Mouse (Mus musculus): ENCODE measurements around the gene Serpina3c.

DNA sequence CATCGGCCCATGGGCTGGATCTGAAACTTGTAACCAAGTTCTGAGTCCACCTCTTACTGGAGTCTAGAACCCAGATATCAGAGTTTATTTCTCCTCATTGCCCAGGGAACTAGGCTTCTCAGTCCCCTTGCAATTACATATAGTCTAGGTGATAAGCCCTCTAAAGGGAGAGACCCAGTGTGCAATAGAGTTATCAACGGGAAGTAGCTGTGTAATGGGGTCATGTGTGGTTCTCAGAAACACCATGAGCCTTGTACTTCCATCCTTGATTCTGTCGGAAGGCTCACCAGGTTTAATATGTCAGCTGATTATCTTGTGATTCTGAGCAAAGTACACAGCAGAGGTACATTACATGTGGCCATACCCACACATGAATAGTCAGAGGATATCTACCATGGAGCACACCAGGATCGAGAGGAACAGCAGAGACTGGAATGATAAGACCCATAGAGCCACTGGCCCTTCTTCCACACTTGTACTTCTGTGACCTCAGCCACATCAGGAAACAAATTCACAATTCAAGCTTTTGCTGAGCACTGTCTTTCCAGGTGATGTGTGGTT lies 13.0 kb downstream of the Serpina3c start:
- TF ChIP-seq ZKSCAN1 (IDR thresholded peaks at IDR 0.05; ENCODE audit: borderline replicate concordance, low read depth, low read length) (no peak), GABPA (IDR thresholded peaks at IDR 0.05; ENCODE audit: insufficient replicate concordance, low read depth, low read length) (no peak), CTCF (conservative IDR thresholded peaks at IDR 0.05 in 1 of 2, IDR thresholded peaks at IDR 0.05 in 1 of 2; ENCODE audit: low read depth in 2 of 2, low read length in 2 of 2) (no peak), POLR2A (IDR thresholded peaks at IDR 0.05; ENCODE audit: low read depth, low read length) (no peak), SMC3 (IDR thresholded peaks at IDR 0.05; ENCODE audit: low read depth, low read length) (no peak), ELF1 (IDR thresholded peaks at IDR 0.05; ENCODE audit: low read depth, low read length) (no peak), MAX (IDR thresholded peaks at IDR 0.05; ENCODE audit: low read length) (no peak), E2F4 (IDR thresholded peaks at IDR 0.05; ENCODE audit: insufficient replicate concordance, low read depth, low read length) (no peak), EP300 (IDR thresholded peaks at IDR 0.05; ENCODE audit: low read length) (no peak), IRF4 (IDR thresholded peaks at IDR 0.05; ENCODE audit: low read depth, low read length) (no peak), ZNF384 (IDR thresholded peaks at IDR 0.05; ENCODE audit: low read depth, low read length) (no peak), CHD1 (IDR thresholded peaks at IDR 0.05; ENCODE audit: low read depth, low read length) (no peak), POLR2AphosphoS2 (IDR thresholded peaks at IDR 0.05; ENCODE audit: low read depth, low read length) (no peak)

Measured in CH12.LX (cell line).